Mouse (Mus musculus) erythroblast, embryonic 14.5 days (primary cell): ENCODE data around the gene Polg.

ENCODE experiments used
- GATA1 ChIP-seq: IDR thresholded peaks from 2 replicates; pipeline ENCODE4 v1.6.1; 2012; ENCODE audit warnings: low read length, inconsistent platforms, mixed read lengths
- TAL1 ChIP-seq: IDR thresholded peaks from 3 replicates; pipeline ENCODE4 v1.6.1; 2012; ENCODE audit warnings: low read length, inconsistent platforms, mixed read lengths

DNA sequence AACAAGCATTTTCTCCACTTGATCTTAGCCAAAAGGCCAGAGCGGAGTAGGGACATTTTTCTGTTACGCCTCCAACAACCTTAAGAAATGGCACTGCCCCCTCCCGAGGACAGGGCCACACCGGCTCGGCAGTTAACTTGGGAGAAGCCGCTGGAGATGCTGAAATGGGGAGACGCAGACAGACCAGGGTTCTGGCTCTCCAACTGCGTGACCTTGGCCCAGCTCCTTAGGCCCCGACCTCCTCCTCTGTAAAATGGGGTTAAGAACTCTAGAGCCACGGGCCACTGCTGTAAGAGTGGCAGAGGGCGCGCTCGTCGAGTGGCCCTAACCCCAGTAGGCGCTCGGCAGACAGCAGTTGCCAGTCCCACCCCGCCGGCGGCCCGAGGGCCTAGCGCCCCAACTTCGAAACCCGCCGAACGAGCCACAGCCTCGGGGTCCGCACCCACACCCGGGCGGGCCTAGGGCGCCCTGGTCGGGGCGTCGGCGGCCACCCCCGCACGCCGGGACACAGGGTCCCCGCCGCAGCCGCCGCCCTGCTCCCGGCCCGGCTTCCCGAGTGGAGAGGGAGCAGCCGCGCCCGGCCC, 609 bp downstream of the Polg start:
- TF ChIP-seq TAL1 (no peak), GATA1 (no peak)
